Mouse (Mus musculus) megakaryocyte, embryonic 14.5 days (primary cell): ENCODE data around the gene Mrpl10. TPM values are rescaled to one million over a fixed set of nuclear protein-coding genes. Genes with fewer than 3 reads are reported as not detected.

ENCODE experiments used
- H3K27me3 ChIP-seq: replicated peaks from 2 replicates; pipeline ENCODE3; 2012; ENCODE audit warnings: inconsistent platforms
- H3K36me3 ChIP-seq: replicated peaks from 2 replicates; pipeline ENCODE3; 2012; ENCODE audit warnings: low read length, inconsistent platforms, mixed read lengths
- H3K4me1 ChIP-seq: 2 replicates; pipeline ENCODE4 v1.6.1; 2012; ENCODE audit warnings: inconsistent platforms
- H3K4me3 ChIP-seq: replicated peaks from 2 replicates; pipeline ENCODE3; 2012; ENCODE audit warnings: moderate library complexity, mild to moderate bottlenecking, inconsistent platforms
- H3K9me3 ChIP-seq: 2 replicates; pipeline ENCODE4 v1.6.1; 2012; ENCODE audit warnings: inconsistent platforms
- FLI1 ChIP-seq: IDR thresholded peaks from 2 replicates; pipeline ENCODE4 v1.6.1; 2012; ENCODE audit warnings: low read length, inconsistent platforms, mixed read lengths
- GATA1 ChIP-seq: IDR thresholded peaks from 3 replicates; pipeline ENCODE4 v1.6.1; 2012; ENCODE audit warnings: mixed read lengths, low read length, inconsistent platforms, borderline replicate concordance
- polyA plus RNA-seq: library from polyadenylated mRNA; stranded (reverse); fragments of >175 nt; gene quantifications from 2 replicates; pipeline ENCODE4 v1.2.3, GENCODE M21; 2012; ENCODE audit warnings: low replicate concordance; ENCODE audit not compliant: insufficient read depth

The Mrpl10 gene
- polyA plus RNA-seq, 1 experiment, result 22.7 TPM

GRCm38 (mm10) chr11:97025721-97026344 lies 15.5 kb upstream of the Mrpl10 start:
- peaks cover 45% of the 10 kb centered on the region for H3K4me1 ChIP-seq
- peak overlapping the region; percentile 90 for H3K4me3 ChIP-seq
- no peak for TF ChIP-seq FLI1
- no peaks in the 10 kb centered on the region for H3K36me3 ChIP-seq
- no peaks in the 10 kb centered on the region for H3K9me3 ChIP-seq
- peaks cover 44% of the 10 kb centered on the region for H3K27me3 ChIP-seq

DNA sequence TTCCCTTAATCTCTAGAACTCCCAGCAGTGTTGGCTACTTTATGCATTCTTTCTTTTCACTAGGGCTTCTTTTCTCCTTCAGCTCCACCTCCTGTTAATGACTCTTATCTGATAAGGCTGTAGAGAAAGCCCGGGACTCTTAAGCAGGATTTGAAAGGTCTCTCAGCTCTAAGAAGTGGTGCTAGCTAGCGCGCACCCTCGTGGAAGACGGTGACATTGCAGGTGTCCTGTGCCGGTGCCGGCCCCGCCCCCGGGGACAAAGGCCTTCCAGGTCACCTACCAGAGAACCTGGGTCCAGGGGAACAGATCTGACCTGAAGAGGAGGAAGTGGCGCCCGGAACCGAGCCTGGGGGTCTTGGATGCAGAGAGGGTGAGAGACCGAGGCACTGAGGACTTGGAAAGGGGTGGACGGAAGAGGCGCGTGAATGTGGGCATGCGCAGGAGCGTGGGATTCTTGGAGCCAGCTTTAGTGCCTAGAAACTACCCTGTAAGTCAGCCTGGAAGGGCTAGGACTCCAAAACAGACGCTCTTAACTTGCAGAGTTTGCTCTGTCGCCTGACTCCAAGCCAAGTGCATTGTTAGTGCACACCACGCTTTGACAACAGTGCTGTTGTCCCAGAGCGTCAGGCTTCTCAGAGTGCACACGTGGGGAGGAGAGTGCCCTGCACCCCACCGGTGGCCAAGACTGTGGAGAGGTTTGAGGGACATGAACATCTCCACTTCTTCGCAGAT lies 11.5 kb upstream of the Mrpl10 start, which contains the start of gene Scrn2:
Scrn2 (plus strand) TSS at position 253 of the 732 bp plus-strand sequence.
- Histone ChIP-seq H3K27me3 (peaks cover 11% of the 10 kb centered on the region), H3K4me1 (peaks cover 38% of the 10 kb centered on the region), H3K4me3 (peak within 1 kb of the TSS; percentile 94), H3K36me3 (peaks cover 16% of the 10 kb centered on the region), H3K9me3 (no peaks in the 10 kb centered on the region)
- TF ChIP-seq FLI1, result no peak
- TF ChIP-seq GATA1, result no peak; the same call in 2 of the 3 replicates

- no peak for TF ChIP-seq FLI1
- no peak for TF ChIP-seq GATA1
Observed at GRCm38 (mm10) chr11:97030426-97030825, 10.9 kb upstream of the Mrpl10 start.

DNA sequence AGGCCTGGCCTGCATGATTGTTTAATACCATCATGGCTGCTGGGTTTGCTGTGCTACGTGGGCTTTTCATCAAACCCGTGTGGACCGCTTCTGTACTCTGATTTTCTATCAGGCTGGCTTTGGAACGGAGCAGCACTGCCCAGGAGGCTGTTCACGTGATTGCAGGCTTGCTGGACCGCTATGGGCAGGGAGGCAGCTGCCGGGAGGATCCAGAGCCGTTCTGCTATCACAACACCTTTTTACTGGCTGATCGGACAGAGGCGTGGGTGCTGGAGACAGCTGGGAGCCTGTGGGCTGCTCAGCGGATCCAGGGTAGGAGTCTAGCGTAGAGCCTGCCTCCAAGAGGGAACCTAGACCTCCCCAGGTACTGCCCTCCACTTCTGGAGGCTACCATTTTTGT lies 9.4 kb upstream of the Mrpl10 start:
- Histone ChIP-seq H3K9me3 (no peaks in the 10 kb centered on the region), H3K4me1 (peaks cover 30% of the 10 kb centered on the region), H3K27me3 (peaks cover 22% of the 10 kb centered on the region), H3K4me3 (no peak overlapping the region), H3K36me3 (peaks cover 16% of the 10 kb centered on the region)
- TF ChIP-seq GATA1 (no peak), FLI1 (no peak)

More at GRCm38 (mm10) chr11:97030426-97030825, 10.9 kb upstream of the Mrpl10 start:
- Histone ChIP-seq H3K9me3 (no peaks in the 10 kb centered on the region), H3K36me3 (peaks cover 16% of the 10 kb centered on the region), H3K27me3 (peaks cover 12% of the 10 kb centered on the region), H3K4me1 (peaks cover 33% of the 10 kb centered on the region), H3K4me3 (peak overlapping the region; percentile 94)

- H3K4me1 ChIP-seq, result peaks cover 30% of the 10 kb centered on the region
- peaks cover 16% of the 10 kb centered on the region for H3K36me3 ChIP-seq
- no peak for TF ChIP-seq GATA1
- TF ChIP-seq FLI1, result no peak
- H3K4me3 ChIP-seq, result no peak overlapping the region
- H3K9me3 ChIP-seq, result no peaks in the 10 kb centered on the region
- peaks cover 22% of the 10 kb centered on the region for H3K27me3 ChIP-seq
Observed at GRCm38 (mm10) chr11:97032499-97032898, 8.9 kb upstream of the Mrpl10 start.

DNA sequence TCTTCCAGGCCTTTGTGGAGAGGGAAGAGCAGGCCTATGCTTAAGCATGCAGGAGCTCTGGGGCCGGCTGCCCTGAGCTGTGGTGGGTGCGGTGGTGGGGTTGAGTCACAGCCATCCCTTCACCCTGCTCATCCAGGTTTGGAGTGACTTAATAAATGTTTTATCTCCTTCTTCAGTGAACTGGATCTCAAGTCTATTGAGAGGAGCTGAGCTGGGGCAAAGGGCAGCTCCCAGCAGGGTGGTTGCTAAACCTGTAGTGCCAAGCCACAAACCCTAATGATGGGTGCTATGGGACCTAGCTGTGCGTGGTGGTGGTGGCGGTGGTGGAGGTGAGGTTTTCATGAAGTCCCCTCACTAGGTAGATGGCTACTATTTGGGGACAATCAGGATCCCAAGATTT lies 7.6 kb upstream of the Mrpl10 start:
- Histone ChIP-seq H3K4me1 (peaks cover 35% of the 10 kb centered on the region), H3K4me3 (no peak overlapping the region), H3K9me3 (no peaks in the 10 kb centered on the region), H3K27me3 (peaks cover 22% of the 10 kb centered on the region), H3K36me3 (peaks cover 16% of the 10 kb centered on the region)
- TF ChIP-seq GATA1 (no peak), FLI1 (no peak)

- Histone ChIP-seq H3K27me3 (peaks cover 22% of the 10 kb centered on the region), H3K4me1 (peaks cover 40% of the 10 kb centered on the region), H3K36me3 (peaks cover 16% of the 10 kb centered on the region), H3K4me3 (no peak overlapping the region), H3K9me3 (no peaks in the 10 kb centered on the region)
- TF ChIP-seq FLI1, result no peak
- no peak for TF ChIP-seq GATA1
Observed at GRCm38 (mm10) chr11:97036141-97036540, 5.2 kb upstream of the Mrpl10 start.

DNA sequence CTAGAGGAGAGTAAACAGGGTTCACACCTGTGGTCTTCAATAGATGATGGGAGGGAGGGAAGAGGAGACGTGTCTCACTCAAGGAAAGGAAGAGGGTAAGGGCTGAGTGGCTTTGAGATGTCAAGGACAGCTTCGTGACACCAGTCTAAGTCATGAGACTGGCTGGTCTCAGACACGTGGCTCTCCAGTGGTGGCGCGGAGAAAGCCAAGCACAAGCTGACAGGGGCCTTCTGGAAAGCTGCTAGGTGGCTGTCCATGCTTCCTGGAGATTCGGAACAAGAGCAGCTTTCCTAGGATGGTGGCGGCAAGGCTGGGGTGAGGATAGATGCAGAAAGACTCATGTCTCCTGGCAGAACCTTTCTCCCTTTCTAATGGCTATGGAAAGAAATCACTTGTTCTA lies 2.5 kb upstream of the Mrpl10 start:
- no peak for TF ChIP-seq FLI1
- no peak for TF ChIP-seq GATA1

GRCm38 (mm10) chr11:97040301-97041021 lies 899 bp upstream of the Mrpl10 start:
- TF ChIP-seq GATA1 (no peak), FLI1 (no peak)
- Histone ChIP-seq H3K36me3 (peaks cover 25% of the 10 kb centered on the region), H3K27me3 (peaks cover 10% of the 10 kb centered on the region), H3K4me3 (peak overlapping the region; percentile 94), H3K9me3 (no peaks in the 10 kb centered on the region), H3K4me1 (peaks cover 52% of the 10 kb centered on the region)

More for the DNA sequence above, 2.5 kb upstream of the Mrpl10 start:
- Histone ChIP-seq H3K4me3 (no peak overlapping the region), H3K27me3 (peaks cover 20% of the 10 kb centered on the region), H3K9me3 (no peaks in the 10 kb centered on the region), H3K36me3 (peaks cover 10% of the 10 kb centered on the region), H3K4me1 (peaks cover 55% of the 10 kb centered on the region)
